Mouse (Mus musculus) R1 (cell line): ENCODE data around the gene Fyn.
A peak's percentile ranks its signal among the peaks of the same experiment; 100 is the strongest.

Source experiments
- DNase-seq: peaks from one replicate; pipeline ENCODE4 v3.0.0-alpha.2; 2018; ENCODE audit warnings: low read depth, low spot score

Gene Fyn

DNA sequence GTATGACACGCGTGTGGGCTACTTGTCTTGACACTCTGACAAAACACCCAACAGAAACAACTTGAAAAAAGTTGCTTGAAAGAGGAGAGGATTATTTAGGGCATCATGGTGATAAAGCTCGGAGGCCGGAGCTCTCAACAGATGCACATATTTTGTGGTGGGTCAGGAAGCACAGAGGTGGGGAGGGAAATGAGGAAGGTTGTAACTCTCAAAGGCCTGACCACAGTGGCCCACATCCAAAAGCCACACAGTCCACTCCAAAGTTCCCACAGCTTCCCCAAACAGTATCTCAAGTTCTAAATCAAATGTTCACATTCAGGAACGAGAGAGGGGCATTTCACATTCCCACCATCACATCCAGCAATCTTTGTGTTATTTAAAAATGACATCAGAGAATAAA lies 232.4 kb downstream of the Fyn start:
- DNase-seq: no peak

DNA sequence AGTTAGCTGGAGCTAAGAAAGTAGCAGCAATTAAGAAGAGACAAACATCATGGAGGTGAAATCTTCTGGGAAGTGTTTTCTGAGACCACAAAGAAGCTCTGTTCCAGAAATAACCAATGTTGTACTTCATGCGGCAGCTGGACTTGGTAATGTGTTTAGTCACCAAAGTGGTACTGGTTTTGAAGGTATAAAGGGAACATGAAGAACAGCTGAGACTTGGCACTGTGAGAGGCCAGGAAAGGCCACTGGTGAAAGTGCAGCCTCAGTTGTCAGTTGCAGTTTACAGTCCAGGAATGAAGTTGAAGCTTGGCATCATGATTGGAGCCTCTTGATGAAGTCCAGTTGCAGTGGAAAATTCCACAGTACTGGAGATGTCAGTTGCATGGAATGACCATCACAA lies 237.8 kb downstream of the Fyn start:
- no peak for DNase-seq

- no peak for DNase-seq
Observed at GRCm38 (mm10) chr10:39611234-39611633, 242.6 kb downstream of the Fyn start.

DNA sequence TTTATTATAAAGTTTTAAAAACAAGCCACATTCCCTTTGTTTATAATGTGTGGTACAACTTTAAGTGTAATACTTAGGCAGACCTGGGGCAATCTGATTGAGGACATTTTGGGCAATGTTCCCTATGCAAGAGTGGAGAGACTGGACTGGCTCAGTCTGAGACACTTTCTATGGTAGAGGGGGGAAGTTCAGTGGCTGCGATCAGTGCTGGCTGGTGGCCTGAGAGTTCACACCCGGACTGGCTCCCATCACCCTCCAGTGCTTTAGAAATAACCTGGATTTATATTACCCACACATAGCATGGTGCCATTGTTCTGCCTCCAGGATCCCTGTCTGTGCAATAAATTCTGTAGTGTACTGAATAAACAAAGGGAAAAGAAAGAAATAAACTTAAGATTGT lies 243.5 kb downstream of the Fyn start:
- no peak for DNase-seq

DNA sequence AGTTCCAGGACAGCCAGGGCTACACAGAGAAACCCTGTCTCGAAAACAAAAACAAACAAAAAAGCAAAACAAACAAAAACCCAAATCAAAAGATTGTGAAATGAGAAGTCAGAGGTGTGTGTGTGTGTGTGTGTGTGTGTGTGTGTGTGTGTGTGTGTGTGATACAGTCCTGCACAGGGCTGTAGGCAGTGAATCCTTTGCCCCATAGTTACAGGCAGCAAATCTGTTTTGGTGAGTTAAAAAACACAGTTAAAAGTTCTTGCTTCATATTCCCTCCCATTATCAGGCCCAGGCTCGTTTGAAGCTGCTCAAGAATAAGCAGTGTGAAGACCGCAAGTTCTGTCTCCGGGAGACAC lies 244.0 kb downstream of the Fyn start, which contains the start of gene Traf3ip2:
Gene Traf3ip2 (plus strand): TSS at position 302 of the 356 bp plus-strand sequence.
- DNase-seq: no peak

DNA sequence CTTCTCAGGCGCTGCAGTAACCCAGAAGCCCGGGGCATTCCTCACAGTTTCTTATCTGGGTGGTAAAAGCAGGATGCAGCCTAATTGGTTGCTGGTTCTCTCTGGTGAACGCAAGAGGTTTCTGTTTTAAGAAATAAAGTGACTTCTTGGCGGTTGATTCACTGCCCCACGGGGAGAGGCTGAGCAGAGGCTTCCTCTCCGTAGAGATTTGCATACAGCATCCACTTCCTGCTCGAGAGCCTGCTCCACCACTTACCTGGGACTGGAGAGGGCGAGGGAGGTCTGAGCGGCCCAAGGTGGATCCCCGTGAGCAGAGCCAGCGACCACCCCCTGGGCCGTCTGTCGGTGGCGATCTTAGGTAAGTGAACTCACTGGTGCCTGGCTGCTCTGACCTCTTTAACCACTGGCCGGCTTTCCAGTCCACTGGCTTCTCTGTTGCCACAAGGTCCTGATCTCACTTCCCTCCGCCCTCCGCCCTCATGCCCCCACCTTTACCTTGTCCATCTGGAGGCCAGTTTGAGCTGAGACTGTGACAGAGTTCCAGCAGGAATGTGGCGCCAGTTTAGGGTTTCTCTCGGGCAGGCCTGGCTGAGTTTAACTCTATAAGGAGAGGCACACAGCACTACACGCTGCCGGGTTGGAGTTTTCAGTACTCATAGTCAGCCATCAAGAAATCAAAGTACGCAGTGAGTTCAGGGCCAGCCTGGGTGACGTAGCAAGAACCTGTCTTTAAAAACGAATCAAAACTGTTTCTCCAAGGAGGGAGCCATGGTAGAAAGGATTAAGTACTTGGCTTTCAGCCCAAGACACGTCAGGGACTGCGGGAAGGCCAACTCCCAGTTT lies 244.6 kb downstream of the Fyn start:
- DNase-seq: peak; percentile 73

GRCm38 (mm10) chr10:39613973-39614372 lies 245.3 kb downstream of the Fyn start:
- no peak for DNase-seq

- DNase-seq: no peak
Observed at GRCm38 (mm10) chr10:39614676-39615075, 246.0 kb downstream of the Fyn start.
